Mouse (Mus musculus) liver, embryonic 14 days (tissue): ENCODE measurements around the gene Rgs8. TPM values are rescaled to one million over a fixed set of nuclear protein-coding genes. Genes with fewer than 3 reads are reported as not detected.

ENCODE experiments used
- polyA plus RNA-seq: library from polyadenylated mRNA; depleted of rRNA; stranded (reverse); fragments of >200 nt; gene quantifications from 2 replicates; pipeline ENCODE4 v1.2.3, GENCODE M21; 2012; rRNA removed

Rgs8 gene
- polyA plus RNA-seq = 0.01 and 0.02 TPM in 2 replicates

GRCm38 (mm10) chr1:153652938-153653623 is at the start of gene Rgs8:
Gene Rgs8 (plus strand): TSS chr1:153653025.

GRCm38 (mm10) chr1:153740145-153740544 is 87.3 kb downstream of the Rgs8 start, which contains the start of gene Rgs16:
Gene Rgs16 (plus strand): TSS chr1:153740349.

GRCm38 (mm10) chr1:153749211-153749801 is 96.5 kb downstream of the Rgs8 start, which contains the start of gene Rnasel:
Gene Rnasel (plus strand): TSS chr1:153749426.

Other genes with a start within 250 kb of the Rgs8 start
- 0.21 and 0.41 TPM in 2 replicates for gene Shcbp1l, start 227.9 kb upstream of the Rgs8 start, polyA plus RNA-seq
- 59.7 and 65.9 TPM in 2 replicates for gene Dhx9, start 165.4 kb upstream of the Rgs8 start, polyA plus RNA-seq
- 3.0 and 3.6 TPM in 2 replicates for gene Npl, start 103.0 kb upstream of the Rgs8 start, polyA plus RNA-seq
- 0.13 and 0.42 TPM in 2 replicates for gene Rgs16, start 87.3 kb downstream of the Rgs8 start, polyA plus RNA-seq
- 16.5 and 18.8 TPM in 2 replicates for gene Rnasel, start 96.4 kb downstream of the Rgs8 start, polyA plus RNA-seq
- gene Rgsl1, start 191.1 kb downstream of the Rgs8 start, polyA plus RNA-seq = 0.02 and 0.05 TPM in 2 replicates
- gene Teddm1b, start 221.3 kb downstream of the Rgs8 start, polyA plus RNA-seq = not detected in 2 replicates
- not detected in 2 replicates for gene Teddm1a, start 238.7 kb downstream of the Rgs8 start, polyA plus RNA-seq
- 64.4 and 69.2 TPM in 2 replicates for gene Glul, start 246.9 kb downstream of the Rgs8 start, polyA plus RNA-seq
- 0.21 and 0.27 TPM in 2 replicates for gene Teddm2, start 247.2 kb downstream of the Rgs8 start, polyA plus RNA-seq